Mouse (Mus musculus) bone marrow, adult 2 months (tissue): Measurements from ENCODE around the gene Synpo2.

Source experiments
- CTCF ChIP-seq: fragments of 200-500 bp; IDR thresholded peaks from 2 replicates; pipeline ENCODE4 v1.5.1; 2011; ENCODE audit warnings: low read length, control low read depth; ENCODE audit not compliant: control insufficient read depth, insufficient read depth
- POLR2A ChIP-seq: fragments of 200-500 bp; IDR thresholded peaks from 2 replicates; pipeline ENCODE4 v1.6.1; 2011; ENCODE audit warnings: low read depth, mild to moderate bottlenecking, control low read depth, low read length, borderline replicate concordance; ENCODE audit not compliant: control insufficient read depth

DNA sequence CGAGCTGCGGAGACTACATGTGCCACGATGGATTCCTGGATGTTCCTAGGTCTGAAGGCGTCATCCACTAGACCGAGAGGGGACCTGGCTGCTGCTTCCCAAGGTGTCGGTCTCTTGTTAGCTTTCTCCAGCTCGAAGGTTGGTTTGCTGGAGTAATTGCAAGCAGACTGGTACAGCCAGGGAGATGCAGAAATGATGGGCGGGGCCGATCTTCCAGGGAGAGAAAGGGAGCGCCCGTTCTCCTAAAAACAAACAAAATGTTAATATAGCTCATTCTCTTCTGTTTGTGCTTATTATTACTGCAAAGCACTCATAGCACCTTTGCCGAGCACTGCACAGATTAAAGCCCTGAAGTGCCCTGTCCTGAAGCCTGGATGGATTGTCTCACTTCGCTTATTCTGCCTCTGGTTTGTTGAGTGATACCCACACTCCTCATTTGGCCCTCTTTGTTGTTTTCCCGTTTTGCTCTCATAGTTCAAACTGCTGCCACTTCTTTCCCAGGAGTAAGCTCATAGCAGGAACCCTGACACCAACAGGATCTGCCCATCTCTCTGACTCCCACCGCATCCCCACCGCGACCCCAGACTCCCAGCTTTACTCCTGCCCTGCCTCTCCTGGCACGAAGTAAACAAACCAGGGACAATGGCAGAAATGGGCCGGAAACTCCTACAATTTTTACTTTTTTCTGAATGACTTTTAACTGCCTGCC is 155.8 kb downstream of the Synpo2 start:
- TF ChIP-seq CTCF (no peak), POLR2A (no peak)
